Mouse (Mus musculus): ENCODE measurements at regions not wholly inside any gene's neighbourhood (a gene's known extent, or its start where the extent isn't known, plus 50 kb on each side); places are given as distances from the start of the nearest gene placed in this dataset.
A peak's percentile ranks its signal among the peaks of the same experiment; 100 is the strongest.

GRCm38 (mm10) chr3:145705317-145705716 lies 53.2 kb upstream of the Ddah1 start:
- 90% methylated on average over 5 of the region's 5 CpGs for WGBS
- Histone ChIP-seq H3K4me2 (no peak overlapping the region), H3K27ac (no peak overlapping the region), H3K27me3 (no peaks in the 10 kb centered on the region), H3K9me3 (no peaks in the 10 kb centered on the region), H3K9ac (no peak overlapping the region), H3K36me3 (replicated peaks) (no peaks in the 10 kb centered on the region), H3K4me1 (peaks cover 7% of the 10 kb centered on the region), H3K4me3 (replicated peaks) (no peak overlapping the region)
- no peak for ATAC-seq (ENCODE audit: low FRiP score)

DNA sequence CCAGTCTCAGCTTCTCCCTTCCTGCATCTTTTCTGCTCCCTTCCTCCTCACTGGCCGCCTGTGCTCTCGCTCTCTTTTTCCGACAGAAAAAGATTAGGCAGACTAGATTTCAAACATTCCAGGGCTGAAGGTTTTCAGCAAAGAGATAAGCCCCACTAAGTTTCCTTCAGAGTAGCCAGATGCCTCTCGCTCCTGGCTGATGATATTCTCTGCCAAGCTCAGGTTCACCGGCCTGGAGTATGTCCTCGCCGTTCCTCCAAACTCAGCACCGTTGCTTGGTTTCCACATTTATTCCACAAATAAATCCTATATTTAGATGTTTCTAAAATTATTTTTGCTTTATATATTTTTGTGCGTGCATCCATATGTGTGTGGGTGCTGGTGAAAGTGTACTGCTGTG lies 54.3 kb upstream of the Ccn1 start:
- H3K4me3 ChIP-seq (replicated peaks) = no peak overlapping the region
- H3K4me1 ChIP-seq = peaks cover 7% of the 10 kb centered on the region
- 63% methylated on average over 9 of the region's 9 CpGs for WGBS
- no peak overlapping the region for H3K4me2 ChIP-seq
- H3K36me3 ChIP-seq (replicated peaks) = no peaks in the 10 kb centered on the region
- H3K27ac ChIP-seq = no peak overlapping the region
- no peak for ATAC-seq (ENCODE audit: low FRiP score)
- no peak overlapping the region for H3K9ac ChIP-seq
- H3K27me3 ChIP-seq = no peaks in the 10 kb centered on the region
- no peaks in the 10 kb centered on the region for H3K9me3 ChIP-seq

- Histone ChIP-seq H3K4me1 (peaks cover 7% of the 10 kb centered on the region), H3K4me3 (replicated peaks) (no peak overlapping the region), H3K4me2 (no peak overlapping the region), H3K27me3 (no peaks in the 10 kb centered on the region), H3K36me3 (replicated peaks) (no peaks in the 10 kb centered on the region), H3K27ac (no peak overlapping the region; the same call in 1 of the 2 replicates), H3K9me3 (no peaks in the 10 kb centered on the region), H3K9ac (no peak overlapping the region)
- peak; percentile 55; the same call in 1 of the 2 replicates for ATAC-seq (ENCODE audit: low FRiP score)
- WGBS = 9% methylated on average over 11 of the region's 11 CpGs
Measured at GRCm38 (mm10) chr3:145703411-145703924, 53.7 kb upstream of the Ccn1 start.

GRCm38 (mm10) chr3:145702739-145703138 lies 53.0 kb upstream of the Ccn1 start:
- ATAC-seq (ENCODE audit: low FRiP score) = no peak
- H3K27ac ChIP-seq = no peak overlapping the region
- H3K4me3 ChIP-seq (replicated peaks) = no peak overlapping the region
- no peaks in the 10 kb centered on the region for H3K27me3 ChIP-seq
- WGBS = 70% methylated on average over 5 of the region's 5 CpGs
- no peak overlapping the region for H3K9ac ChIP-seq
- peaks cover 7% of the 10 kb centered on the region for H3K4me1 ChIP-seq
- no peaks in the 10 kb centered on the region for H3K36me3 ChIP-seq (replicated peaks)
- no peak overlapping the region for H3K4me2 ChIP-seq
- no peaks in the 10 kb centered on the region for H3K9me3 ChIP-seq

GRCm38 (mm10) chr3:145701945-145702344 lies 52.2 kb upstream of the Ccn1 start:
- no peak overlapping the region for H3K4me2 ChIP-seq
- 83% methylated on average over 6 of the region's 6 CpGs for WGBS
- H3K4me1 ChIP-seq = peaks cover 7% of the 10 kb centered on the region
- H3K27me3 ChIP-seq = no peaks in the 10 kb centered on the region
- ATAC-seq (ENCODE audit: low FRiP score) = no peak
- no peak overlapping the region for H3K27ac ChIP-seq
- H3K9ac ChIP-seq = no peak overlapping the region
- no peak overlapping the region for H3K4me3 ChIP-seq (replicated peaks)
- no peaks in the 10 kb centered on the region for H3K36me3 ChIP-seq (replicated peaks)
- no peaks in the 10 kb centered on the region for H3K9me3 ChIP-seq

Data from forebrain, embryonic 12.5 days (tissue).